Mouse (Mus musculus) embryo, embryonic 10.5 days (tissue): ENCODE results near the gene Hist1h1b.
A peak's percentile ranks its signal among the peaks of the same experiment; 100 is the strongest.
"Not testable (repeated sequence)": the region's sequence is repeated elsewhere in the genome, so short reads cannot be mapped to it uniquely, and the experiment has no call there.

ENCODE experiments used
- DNase-seq: peaks from one replicate; pipeline ENCODE4 v3.0.0-alpha.2; 2015; ENCODE audit warnings: low spot score

The Hist1h1b gene

DNA sequence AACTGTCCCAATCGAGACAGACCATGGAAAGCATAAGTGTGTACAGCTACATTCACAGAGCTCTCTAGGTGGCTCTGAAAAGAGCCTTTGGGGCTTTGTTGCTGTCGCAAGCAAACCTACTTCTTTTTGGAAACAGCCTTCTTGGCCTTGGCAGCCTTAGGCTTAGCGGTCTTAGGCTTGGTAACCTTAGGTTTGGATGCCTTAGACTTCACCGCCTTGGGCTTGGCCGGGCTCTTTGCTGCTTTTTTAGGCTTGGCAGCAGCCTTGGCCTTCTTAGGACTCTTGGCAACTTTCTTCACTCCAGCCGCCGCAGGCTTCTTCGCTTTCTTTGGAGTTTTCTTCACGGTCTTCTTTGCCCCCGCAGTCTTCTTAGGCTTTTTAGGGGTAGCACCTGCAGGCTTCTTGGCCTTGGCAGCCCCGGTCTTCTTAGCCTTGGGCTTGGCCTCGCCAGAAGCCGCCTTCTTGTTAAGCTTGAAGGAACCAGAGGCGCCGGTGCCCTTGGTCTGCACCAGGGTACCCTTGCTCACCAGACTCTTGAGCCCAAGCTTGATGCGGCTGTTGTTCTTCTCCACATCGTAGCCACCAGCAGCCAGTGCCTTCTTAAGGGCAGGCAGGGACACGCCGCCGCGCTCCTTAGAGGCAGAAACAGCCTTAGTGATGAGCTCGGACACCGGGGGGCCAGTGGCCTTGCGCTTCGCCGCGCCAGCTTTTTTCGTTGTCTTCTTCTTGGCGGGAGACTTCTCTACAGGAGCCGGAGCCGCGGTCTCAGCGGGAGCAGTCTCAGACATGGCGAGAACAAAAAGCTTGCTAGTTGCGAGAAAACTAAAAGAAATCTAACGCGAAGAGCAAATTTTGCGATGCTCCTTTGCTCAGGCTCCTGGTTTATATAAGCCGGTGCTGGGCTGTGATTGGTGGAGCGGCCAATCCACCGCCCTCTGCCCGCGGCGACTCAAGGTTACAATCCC is at the start of gene Hist1h1b:
Gene Hist1h1b (minus strand): TSS at position 859 of the 965 bp plus-strand sequence.
- DNase-seq, result peak; percentile 96

DNA sequence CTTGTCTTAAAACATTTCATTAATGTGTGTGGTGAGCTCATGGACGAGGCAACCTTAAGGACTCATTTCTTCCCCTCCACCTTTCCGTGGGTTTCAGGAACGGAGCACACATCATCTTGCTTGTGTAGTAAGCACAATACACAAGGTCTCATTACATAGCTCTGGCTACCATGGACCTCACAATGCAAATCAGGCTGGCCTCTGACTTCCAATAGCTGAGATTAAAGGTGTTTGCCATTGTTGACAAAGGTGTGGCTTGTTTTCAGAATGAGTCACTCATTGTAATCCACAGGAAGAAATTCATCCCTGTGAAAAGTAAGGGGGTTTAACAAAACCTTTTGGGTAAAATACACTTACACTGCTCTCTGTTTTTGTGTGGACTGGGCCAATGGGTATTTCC is 48.1 kb upstream of the Hist1h1b start:
- no peak for DNase-seq

DNA sequence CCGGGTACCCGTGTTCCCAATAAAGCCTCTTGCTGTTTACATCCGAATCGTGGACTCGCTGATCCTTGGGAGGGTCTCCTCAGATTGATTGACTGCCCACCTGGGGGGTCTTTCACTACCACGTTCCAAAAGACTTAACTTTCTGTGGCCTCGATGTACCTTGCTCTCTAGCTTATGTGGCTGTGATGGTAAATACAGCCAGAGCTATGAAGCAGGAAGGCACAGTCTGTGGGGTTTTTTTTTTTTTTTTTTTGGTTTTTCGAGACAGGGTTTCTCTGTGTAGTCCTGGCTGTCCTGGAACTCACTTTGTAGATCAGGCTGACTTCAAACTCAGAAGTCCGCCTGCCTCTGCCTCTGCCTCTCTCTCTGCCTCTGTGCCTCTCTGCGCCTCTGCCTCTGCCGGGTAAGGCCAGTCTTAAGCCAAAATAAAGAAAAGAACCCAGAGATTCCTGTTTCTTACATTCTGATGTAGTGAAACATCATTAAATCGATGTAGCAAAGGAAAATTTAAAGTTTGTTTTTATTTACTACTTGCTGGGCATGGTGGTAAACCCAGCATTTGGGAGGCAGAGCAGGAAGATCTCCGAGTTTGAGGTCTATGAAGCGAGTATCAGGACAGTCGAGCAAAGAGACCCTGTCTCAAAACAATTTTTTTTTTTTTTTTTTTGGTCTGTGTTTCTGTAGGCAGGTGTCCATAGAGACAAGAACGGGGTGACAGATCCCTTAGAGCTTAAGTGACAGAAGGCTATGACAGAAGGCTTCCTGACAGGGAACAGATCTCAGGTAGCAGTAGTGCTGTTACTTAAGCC is 39.9 kb upstream of the Hist1h1b start:
- not testable (repeated sequence) for DNase-seq

DNA sequence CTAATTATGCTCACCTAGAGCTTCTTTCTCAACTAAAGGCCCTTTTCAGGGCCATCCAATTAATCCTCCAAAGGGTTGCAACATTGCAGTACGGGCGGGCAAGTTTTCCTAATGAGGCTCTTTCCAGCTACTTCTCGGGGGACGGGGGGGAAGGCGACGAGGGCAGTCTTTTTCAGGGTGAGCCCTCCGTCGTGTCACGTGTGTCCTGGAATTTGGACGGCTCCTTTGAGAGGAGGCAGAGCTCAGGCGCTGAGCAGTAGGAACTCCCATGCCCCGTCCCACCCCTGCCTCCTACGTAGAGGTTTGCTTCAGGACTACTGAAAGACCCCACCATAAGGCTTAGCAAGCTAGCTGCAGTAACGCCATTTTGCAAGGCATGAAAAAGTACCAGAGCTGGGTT is 31.7 kb upstream of the Hist1h1b start:
- not testable (repeated sequence) for DNase-seq

DNA sequence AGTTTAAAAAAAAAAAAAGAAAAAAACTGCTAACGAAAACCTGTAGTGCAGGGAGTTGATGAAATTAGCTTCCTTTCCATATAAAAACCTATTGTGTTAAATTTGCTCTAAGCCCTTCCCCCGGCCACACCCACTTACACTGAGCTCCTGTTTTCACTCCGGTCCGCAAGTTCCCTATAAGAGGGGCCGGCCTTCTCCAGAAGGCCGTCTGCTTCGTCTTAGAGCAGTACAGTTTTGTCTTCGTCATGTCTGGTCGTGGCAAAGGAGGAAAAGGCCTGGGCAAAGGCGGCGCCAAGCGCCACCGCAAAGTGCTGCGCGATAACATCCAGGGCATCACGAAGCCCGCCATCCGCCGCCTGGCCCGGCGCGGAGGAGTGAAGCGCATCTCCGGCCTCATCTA is 31.1 kb upstream of the Hist1h1b start, which contains the start of gene Hist1h4m:
Gene Hist1h4m (plus strand): TSS at position 208 of the 400 bp plus-strand sequence.
- DNase-seq, result not testable (repeated sequence)

DNA sequence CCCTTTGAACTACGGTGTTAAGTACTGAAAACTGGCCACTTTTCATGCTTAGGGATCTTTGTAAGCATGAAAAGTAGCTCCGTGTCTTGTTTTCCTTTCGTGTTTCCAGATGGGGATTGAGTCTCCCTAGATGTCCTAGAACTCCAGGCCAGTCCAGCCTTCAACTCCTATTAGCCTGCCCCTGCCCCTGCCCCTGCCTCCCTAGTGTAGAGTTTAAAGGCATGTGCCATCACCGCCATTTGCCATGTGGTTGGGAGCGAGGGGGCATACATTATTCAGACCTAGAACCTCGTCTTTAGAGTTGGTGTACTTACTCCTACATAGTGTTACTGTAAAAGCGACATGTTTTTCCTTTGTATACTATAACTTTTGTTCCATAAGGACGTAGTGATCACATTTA is 30.6 kb upstream of the Hist1h1b start:
- DNase-seq, result not testable (repeated sequence)

DNA sequence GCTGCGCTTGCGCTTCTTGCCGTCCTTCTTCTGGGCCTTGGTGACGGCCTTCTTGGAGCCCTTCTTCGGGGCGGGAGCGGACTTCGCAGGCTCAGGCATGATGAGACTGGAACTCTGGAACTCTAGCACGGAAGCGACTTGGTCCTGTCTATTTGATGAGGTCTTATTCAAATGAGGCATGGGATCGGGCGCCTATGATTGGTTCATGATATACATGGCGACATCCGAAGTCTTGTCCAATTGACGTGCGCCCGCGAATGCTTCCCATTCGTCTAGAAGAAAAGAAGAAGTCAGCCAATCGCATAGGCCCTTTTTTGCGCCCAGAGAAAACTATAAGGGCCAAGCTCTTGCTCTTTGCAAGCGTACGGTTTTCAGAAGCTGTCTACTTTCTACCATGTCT is 29.6 kb upstream of the Hist1h1b start, which contains the start of the genes Hist1h2bq and Hist1h2ao:
Gene Hist1h2bq (minus strand): TSS at position 125 of the 400 bp plus-strand sequence.
Gene Hist1h2ao (plus strand): TSS at position 393 of the 400 bp plus-strand sequence.
- DNase-seq, result not testable (repeated sequence)

DNA sequence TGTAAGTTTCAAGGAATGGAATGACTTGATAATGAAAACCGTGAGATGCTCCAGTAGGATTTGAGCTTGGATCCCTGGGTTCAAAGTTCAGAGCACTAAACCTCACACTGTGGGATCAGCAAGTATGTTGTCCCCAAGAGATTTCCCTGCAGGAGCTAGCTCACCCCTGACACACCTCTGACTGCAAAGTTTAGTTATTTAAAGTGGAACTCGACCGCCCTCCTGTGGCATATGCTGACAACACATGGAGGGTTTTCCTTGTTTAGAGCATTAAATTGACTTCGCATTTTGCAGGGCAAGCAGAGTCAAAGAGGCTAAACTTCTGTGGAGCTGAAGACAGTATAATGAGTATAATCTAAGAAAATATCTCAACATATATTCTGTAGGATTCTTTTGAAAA is 22.6 kb upstream of the Hist1h1b start:
- not testable (repeated sequence) for DNase-seq

DNA sequence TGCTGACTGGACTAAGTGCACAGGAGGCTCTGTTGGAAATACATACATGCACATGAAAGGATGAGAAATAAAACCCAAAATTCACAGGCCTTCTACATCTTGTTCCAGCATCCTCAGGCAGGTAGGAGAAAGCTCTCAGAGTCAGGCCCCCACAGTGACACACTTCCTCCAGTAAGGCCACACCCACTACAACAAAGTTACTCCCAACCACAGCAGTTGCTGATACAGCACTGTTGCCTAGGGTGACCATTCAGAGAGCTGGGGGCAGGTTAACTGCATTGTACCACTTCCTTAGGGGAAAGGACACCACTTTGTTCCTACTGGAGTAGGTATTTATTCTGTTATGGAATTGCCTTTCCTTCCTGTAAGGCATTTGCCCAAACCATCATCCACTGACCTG is 16.7 kb upstream of the Hist1h1b start:
- not testable (repeated sequence) for DNase-seq

DNA sequence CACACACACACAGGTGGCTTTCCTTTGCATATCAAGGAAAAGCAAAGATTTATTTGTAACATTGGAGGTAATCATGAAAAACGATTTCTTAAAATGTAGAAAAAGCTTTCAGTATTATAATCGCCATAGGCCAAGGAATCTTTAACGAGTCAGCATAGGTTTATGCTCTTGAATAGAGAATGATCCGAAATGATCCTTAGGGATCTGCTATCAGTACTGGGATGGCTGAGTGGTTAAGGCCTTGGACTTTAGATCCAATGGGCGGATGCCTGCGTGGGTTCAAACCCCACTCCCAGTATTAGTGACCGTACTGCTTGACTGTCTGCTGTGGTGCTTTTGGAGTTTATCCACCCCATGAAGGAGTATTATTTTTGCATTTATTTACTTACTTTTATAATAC is 15.2 kb upstream of the Hist1h1b start:
- no peak for DNase-seq

DNA sequence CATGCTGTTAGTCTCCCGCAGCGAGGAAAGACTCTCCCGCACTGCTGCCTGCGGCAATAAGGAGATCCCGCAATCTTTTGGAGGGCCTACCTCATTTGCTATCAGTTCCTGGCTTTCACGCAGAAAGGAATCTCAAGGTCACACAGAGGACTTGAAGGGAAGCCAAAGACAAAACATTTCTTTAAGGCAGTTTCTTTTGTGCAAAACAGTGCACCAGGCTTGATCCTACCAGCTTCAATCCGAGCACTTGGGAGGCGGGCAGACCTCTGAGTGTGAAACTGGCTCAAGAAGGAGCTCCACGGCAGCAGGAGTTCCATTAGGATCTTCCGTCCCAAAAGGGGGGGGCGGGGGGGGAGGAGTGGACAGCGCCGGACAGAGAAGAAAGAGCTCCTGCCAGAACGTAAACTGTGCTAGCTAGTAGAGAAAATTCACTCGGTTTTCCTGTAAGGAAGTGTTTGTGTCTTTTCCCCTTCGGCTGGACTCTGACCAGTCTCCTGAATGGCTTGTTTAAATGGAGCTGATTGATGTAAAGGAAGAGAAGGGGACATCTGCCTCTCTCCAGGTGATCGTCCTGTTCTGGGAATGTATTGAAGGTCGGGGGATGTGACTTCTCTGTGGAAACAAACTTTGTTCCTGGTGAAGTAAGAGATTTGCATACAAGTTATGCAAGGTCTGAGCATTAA is 10.3 kb upstream of the Hist1h1b start:
- peak; percentile 49 for DNase-seq

DNA sequence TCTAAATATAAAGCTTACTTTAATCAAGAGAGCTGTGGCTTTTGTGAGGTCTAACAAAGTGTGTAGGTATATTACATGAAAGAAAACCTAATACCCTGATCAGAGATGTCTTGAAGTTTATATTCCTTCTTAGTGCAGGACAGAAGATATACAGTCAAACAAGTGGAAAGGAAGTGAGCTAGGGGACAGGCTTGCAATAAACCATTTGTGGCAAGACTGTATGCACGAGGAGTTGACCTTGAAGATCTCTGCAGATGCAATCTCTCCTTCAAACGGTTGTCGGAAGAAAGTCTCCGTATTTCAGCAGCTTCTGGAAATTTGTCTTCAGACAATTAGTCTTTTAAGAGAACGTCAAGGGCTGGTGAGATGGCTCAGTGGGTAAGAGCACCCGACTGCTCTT is 9.5 kb upstream of the Hist1h1b start:
- DNase-seq, result peak; percentile 11

DNA sequence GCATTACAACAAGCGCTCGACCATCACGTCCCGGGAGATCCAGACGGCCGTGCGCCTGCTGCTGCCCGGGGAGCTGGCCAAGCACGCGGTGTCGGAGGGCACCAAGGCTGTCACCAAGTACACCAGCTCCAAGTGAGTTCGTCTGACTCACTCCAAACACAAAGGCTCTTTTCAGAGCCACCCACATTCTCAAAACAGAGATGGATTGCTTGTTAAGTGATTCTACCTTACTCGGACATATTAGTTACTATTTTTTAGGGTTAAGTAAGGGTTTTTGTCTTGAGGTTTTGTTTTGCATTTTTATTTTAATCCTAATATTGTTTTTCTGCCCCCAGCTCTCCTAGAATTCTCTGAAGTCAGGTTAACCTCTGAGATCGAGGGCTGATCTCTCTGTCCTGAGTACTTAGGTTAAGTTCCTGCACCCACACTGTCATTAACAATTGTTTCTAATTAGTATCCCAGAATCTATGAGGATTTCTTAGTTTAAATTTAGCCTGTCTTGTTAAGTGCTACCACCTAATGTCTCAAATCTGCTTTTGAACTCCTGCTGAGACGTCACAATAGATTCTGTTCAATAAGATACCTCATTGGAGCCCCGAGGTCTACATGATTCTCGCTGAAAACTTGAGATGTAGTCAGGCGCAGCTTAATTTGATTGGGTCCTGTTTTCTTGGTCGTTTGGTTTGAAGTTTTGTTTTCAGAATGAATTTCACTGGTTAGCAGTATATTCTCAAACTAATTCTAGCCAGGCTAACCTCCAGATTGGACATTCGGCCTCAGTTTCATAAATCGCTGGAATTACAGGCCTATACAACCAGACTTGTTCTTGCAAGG is 7.6 kb upstream of the Hist1h1b start:
- peak; percentile 75 for DNase-seq

DNA sequence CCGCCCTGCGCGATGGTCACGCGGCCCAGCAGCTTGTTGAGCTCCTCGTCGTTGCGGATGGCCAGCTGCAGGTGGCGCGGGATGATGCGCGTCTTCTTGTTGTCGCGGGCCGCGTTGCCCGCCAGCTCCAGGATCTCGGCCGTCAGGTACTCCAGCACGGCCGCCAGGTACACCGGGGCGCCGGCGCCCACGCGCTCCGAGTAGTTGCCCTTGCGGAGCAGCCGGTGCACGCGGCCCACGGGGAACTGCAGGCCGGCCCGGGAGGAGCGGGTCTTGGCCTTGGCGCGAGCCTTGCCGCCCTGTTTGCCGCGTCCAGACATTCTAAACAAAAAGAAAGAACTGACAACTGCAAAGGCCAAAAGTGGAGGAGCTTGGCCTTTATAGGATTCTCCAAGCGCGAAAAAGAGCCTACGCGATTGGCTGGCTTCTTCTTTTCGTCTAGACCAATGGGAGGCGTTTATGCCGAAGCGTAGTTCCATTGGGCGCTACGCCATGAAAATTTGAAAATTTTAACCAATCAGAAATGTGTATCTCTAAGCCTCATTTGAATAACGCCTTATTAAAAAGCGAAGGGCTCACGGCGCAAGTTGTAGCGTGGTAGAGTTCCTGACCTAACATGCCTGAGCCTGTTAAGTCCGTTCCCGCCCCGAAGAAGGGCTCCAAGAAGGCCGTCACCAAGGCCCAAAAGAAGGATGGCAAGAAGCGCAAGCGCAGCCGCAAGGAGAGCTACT is 6.6 kb upstream of the Hist1h1b start, which contains the start of the genes Hist1h2an and Hist1h2bp:
Gene Hist1h2an (minus strand): TSS at position 320 of the 731 bp plus-strand sequence.
Gene Hist1h2bp (plus strand): TSS at position 563 of the 731 bp plus-strand sequence.
- peak; percentile 98 for DNase-seq

DNA sequence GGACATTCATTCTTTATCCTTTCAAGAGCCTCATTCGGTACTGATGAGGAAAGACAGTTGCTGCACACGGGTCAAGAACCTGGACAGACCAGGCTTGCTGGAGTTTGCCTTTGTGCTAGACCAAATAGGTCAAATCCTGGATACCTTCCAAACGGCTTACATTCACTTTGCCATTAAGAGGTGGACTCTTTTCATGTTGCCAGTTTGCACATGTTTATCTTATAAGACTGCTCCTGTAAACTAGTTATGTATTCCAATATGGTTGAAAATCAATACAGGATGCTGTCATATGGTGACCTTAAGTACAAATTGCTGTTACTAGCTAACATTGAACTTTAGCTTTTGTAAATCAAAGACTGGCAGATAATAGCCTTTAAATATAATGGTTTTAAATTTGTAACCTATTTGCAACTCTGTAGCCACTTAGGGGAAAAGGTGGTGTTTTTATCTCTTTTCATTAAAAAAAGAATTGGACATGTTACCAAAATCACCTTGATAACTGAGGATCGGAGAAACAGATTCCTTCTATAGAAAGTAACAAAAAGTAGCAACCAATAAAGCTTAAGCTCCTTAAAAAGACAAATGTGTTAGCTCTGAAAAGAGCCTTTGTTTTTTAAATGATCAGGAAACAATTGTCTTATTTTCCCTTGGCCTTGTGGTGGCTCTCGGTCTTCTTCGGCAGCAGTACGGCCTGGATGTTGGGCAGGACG is 5.9 kb upstream of the Hist1h1b start:
- DNase-seq, result peak; percentile 82

DNA sequence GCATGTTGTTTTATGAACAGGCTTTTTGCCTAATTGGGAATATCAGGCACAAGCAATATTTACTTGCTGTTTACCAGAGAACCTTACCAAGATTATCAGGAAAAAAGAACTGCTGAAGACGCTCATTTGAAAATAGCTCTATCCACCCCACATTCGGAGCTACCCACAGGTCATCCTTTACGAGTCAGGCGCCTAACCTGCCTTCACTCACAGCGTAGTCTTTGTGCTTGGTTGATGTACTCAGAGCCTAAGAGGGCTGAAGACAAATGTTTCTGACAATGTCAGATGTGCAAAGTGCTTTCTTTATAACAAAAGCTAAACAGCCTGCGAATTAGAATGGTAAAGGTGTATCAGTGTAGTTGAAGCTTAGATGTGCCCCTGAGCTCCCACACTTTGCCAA is 3.9 kb upstream of the Hist1h1b start:
- peak; percentile 60 for DNase-seq

DNA sequence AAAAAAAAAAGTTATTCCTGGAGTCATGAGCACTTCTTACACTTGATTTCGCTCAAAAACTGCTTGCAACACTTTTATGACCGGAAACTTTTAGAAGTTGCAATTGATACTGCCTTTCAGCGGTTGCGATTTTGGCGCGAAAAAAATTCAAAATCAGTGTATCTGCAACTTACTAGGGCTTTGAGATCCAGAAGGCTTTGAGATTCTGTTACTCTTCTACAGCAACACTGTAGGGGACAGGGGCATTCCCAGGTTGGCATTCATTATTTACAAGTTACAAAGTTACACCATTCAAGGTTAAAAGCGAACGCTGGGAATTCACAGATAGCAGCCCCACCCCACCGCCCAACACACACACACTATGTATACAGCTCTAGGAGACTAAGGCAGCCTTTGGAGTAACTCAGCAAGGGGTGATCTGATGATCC is 3.3 kb upstream of the Hist1h1b start:
- peak; percentile 77 for DNase-seq

DNA sequence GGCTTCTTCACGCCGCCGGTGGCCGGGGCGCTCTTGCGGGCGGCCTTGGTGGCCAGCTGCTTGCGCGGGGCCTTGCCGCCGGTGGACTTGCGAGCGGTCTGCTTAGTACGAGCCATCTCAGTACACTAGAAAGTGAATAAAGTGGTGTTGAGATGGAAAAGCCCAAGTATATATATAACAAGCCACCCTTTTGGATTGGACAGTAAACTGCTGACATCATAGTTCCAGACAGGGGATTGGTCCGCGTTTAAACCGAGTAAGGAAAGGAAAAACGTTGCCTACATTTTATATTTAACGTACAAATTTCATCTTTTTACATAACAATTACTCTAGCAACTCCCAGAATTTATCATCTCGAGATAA is 2.8 kb upstream of the Hist1h1b start, which contains the start of gene Hist1h3i:
Gene Hist1h3i (minus strand): TSS at position 116 of the 363 bp plus-strand sequence.
- DNase-seq, result peak; percentile 93
